Mouse (Mus musculus) neutrophil, adult 83 days (primary cell): ENCODE data around the gene Selenoi. TPM values are rescaled to one million over a fixed set of nuclear protein-coding genes. Genes with fewer than 3 reads are reported as not detected.

Source experiments
- total RNA-seq, 2 experiments: library from RNA; stranded (reverse); gene quantifications; one replicate each; pipeline ENCODE4 v1.2.4; 2023

Selenoi gene
- 10 to 100 TPM; 10.3 to 15.9 TPM for total RNA-seq

DNA sequence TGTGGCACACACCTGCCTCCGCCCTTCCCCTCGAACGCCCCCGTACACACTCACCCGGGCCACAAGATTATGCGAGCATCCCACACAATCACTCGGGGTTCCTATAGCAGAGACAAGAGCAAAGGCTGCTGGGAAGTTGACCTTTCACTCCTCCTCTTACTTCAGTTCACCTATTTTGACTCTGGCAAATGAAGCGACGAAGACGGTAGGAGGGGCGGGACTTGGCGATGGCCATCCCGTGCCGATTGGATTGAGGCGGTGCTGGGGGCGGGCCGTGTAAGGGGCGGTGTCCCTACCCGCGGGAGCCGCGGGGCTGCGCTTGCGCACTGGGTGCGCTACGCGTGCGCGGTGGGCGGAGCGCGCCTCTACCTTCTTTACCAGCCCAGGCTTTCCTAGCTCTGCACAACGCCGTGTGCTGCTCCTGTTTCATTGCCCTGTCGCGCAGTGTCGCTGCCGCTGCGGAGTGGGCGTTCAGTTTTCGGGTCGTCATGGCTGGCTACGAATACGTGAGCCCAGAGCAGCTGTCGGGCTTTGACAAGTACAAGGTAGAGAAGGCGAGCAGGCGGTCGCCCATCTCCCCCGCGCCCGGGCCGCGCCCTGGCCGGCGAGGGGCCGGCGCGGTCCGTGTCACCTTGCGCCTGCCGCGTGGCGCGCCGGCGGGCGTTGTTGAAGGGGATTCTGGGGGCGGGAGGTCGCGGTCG is at the start of gene Selenoi:
TSS of gene Selenoi (plus strand) at position 311 of the 701 bp plus-strand sequence.

DNA sequence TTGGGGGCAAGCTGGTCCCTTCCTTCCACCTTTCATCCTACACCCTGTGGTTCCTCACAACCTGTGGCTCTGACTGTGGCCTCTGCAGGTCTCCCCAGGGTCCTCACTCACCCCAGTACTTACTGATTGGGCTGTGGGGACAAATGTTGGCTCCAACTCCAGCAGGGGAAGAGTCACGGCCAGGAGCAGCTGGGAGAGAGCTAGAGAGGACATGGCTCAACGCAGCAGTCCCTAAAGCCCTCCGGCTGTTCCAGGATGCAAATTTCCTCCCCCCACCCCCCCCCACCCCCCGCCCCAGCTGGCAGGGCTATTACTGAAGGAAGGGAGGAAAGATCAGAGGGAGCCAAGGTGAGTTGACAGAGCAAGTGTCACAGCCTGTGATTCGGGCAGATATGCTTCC is 26.9 kb upstream of the Selenoi start, which contains the start of gene Adgrf3:
TSS of gene Adgrf3 (minus strand) at position 230 of the 400 bp plus-strand sequence.

DNA sequence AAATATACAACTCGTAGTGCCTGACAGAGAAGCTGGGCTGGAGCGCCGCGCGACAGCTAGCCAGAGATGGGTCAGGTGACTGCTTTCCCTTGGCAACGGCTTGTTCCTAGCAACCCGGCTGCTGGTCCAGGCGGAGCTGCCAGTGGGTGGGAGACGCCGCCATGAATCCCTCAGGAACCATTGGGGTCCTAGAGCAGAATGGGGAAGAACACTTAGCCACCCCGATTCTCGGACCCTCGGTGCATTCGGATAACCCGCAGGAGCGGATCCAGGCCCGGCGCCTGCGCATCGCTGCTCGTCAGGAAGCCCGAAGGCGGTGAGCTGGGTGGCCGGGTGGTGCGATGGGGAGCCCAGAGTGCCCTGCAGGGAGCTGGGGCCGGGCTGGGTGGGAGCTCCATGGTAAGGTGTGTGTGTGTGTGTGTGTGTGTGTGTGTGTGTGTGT is 48.9 kb downstream of the Selenoi start, which contains the start of gene Drc1:
TSS of gene Drc1 (plus strand) at position 98 of the 442 bp plus-strand sequence.

Other genes with a start within 250 kb of the Selenoi start
- gene Il6, start 219.5 kb upstream of the Selenoi start, total RNA-seq: 1 to 10 TPM; 1.7 to 2.8 TPM
- gene Tyms, start 159.0 kb upstream of the Selenoi start, total RNA-seq: 10 to 100 TPM; 77.8 to 84.2 TPM
- not detected for gene Garem2, start 127.4 kb upstream of the Selenoi start, total RNA-seq
- gene 3110082J24Rik, start 126.5 kb upstream of the Selenoi start, total RNA-seq: not detected
- gene Hadha, start 77.4 kb upstream of the Selenoi start, total RNA-seq: 10 to 100 TPM; 68.0 to 77.7 TPM
- gene Hadhb, start 77.3 kb upstream of the Selenoi start, total RNA-seq: 10 to 100 TPM; 42.1 to 49.4 TPM
- not detected for gene Adgrf3, start 26.9 kb upstream of the Selenoi start, total RNA-seq
- gene Drc1, start 48.8 kb downstream of the Selenoi start, total RNA-seq: not detected
- under 1 TPM; 0.42 to 0.55 TPM for gene Otof, start 229.4 kb downstream of the Selenoi start, total RNA-seq
- not detected for gene 1700001C02Rik, start 233.5 kb downstream of the Selenoi start, total RNA-seq